Mouse (Mus musculus): Measurements from ENCODE around the gene Hmcn2.

- TF ChIP-seq EP300 (optimal IDR thresholded peaks at IDR 0.05) = no peak
- no peak for TF ChIP-seq CTCF (IDR thresholded peaks at IDR 0.05; ENCODE audit: low read depth)
Observed at GRCm38 (mm10) chr2:31277810-31278209, 36.4 kb upstream of the Hmcn2 start.
